Comparison of ENCODE assay signal across 9 mouse cellular contexts in the genomic region with DNA sequence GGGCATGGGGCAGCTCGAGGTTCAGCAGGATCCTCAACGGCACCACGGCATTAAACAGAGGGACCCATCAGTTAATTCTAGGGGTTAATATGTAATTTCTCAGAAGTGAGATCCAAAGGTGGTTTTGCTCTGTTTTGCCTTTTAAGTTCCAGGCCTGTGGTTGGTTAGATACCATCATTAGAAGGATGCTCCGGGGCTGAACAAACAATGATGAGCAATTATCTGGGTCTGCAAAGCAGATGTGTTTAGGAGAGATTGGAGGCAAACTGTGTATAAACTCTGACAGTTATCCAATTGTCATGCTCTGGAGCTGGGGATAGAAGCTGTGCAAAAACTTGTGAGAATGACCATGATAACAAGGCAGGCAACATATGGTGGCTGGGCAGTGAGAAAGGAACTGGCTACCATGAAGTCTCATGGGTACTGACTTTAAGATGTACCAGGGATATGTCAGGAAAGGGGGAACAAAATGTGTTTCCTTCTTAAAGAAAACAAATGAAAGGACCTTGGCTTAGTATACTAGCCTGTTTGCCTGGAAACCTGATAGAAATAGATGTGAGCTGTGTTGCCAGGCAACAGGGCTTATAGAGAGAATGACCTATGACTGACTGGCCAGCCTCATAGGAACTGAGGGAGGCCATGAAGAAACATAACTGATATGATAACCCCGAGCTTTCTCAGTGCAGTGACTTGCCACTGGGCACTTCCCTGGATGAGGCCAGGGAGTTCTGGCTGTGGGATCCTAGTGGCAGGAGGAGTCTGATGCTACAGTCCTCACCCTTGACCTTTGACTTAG.
DNase-seq lines count a peak whose midpoint lies in the region; ATAC-seq and TF ChIP-seq lines count a peak whose summit lies in the region.
"Had no signal": no experiment of that assay in that cellular context is flagged by ENCODE, and none has a peak within 500 bp of the region (broad histone marks: within the 10 kb centered on the region; RNA-seq: fewer than 3 reads in every experiment).

No protein-coding gene starts in this region.

- H3K9ac ChIP-seq in forebrain, embryonic 15.5 days (replicated peaks): no peak overlapping the region
- no peak overlapping the region for H3K9ac ChIP-seq in forebrain, embryonic 12.5 days
- no peak overlapping the region for H3K9ac ChIP-seq in lung, postnatal 0 days (replicated peaks; ENCODE audit: low read depth)
- no peak overlapping the region for H3K9ac ChIP-seq in liver, embryonic 14.5 days (replicated peaks)

- no peak overlapping the region for H3K4me2 ChIP-seq in forebrain, embryonic 15.5 days (replicated peaks)
- H3K4me2 ChIP-seq in forebrain, embryonic 12.5 days: no peak overlapping the region
- peak overlapping the region; percentile 1; the same call in 1 of the 2 replicates for H3K4me2 ChIP-seq in lung, postnatal 0 days (replicated peaks; ENCODE audit: low read depth, low read length)
- no peak overlapping the region for H3K4me2 ChIP-seq in liver, embryonic 14.5 days (ENCODE audit: low read depth)

- no peak for TF ChIP-seq EP300 in lung, postnatal 0 days (IDR thresholded peaks at IDR 0.05)
- TF ChIP-seq EP300 in liver, embryonic 14.5 days (IDR thresholded peaks at IDR 0.05; ENCODE audit: low read depth): peak; percentile 77

- TF ChIP-seq CTCF in lung, postnatal 0 days (IDR thresholded peaks at IDR 0.05): no peak
- no peak for TF ChIP-seq CTCF in liver, embryonic 14.5 days (IDR thresholded peaks at IDR 0.05; ENCODE audit: low read depth)
- no peak for TF ChIP-seq CTCF in small intestine, adult 2 months (IDR thresholded peaks at IDR 0.05; ENCODE audit: extremely low read depth, insufficient read length, insufficient replicate concordance, low read depth, low read length)

- WGBS in forebrain, embryonic 15.5 days: 63% methylated on average over 5 of the region's 5 CpGs
- 76% methylated on average over 5 of the region's 5 CpGs for WGBS in forebrain, embryonic 12.5 days
- 33% methylated on average over 5 of the region's 5 CpGs for WGBS in lung, postnatal 0 days
- WGBS in liver, embryonic 14.5 days (ENCODE audit: insufficient replicate concordance): 9% methylated on average over 5 of the region's 5 CpGs
- 51% methylated on average over 5 of the region's 5 CpGs for WGBS in small intestine, adult 2 months

- TF ChIP-seq POLR2A in small intestine, adult 2 months (IDR thresholded peaks at IDR 0.05; ENCODE audit: low read depth, low read length): no peak

- DNase-seq in lung, postnatal 0 days (ENCODE audit: low spot score): no peak
- no peak for DNase-seq in lung, postnatal 25 days (ENCODE audit: low spot score)
- peak; percentile 26 to 45 (median 30) for DNase-seq in liver, embryonic 14.5 days (ENCODE audit: low read depth in 3 of 3, low spot score in 3 of 3)
- DNase-seq in adrenal gland, postnatal 36 days: no peak
- DNase-seq: gastrocnemius, postnatal 36 days had no signal

- 0 out of 2 replicates have a peak overlapping the region, but pooled peaks have one; percentile 33 for H3K27ac ChIP-seq in forebrain, embryonic 15.5 days (replicated peaks)
- no peak overlapping the region for H3K27ac ChIP-seq in forebrain, embryonic 12.5 days
- H3K27ac ChIP-seq in lung, postnatal 0 days (ENCODE audit: low read length): no peak overlapping the region
- H3K27ac ChIP-seq in liver, embryonic 14.5 days: no peak overlapping the region
- no peak overlapping the region for H3K27ac ChIP-seq in small intestine, adult 2 months (ENCODE audit: insufficient read depth, low read depth, low read length)

- ATAC-seq in forebrain, embryonic 15.5 days (replicated peaks): no peak
- no peak for ATAC-seq in forebrain, embryonic 12.5 days (ENCODE audit: low FRiP score)
- ATAC-seq in lung, postnatal 0 days: no peak
- ATAC-seq in liver, embryonic 14.5 days (ENCODE audit: insufficient read depth): peak; percentile 73
- ATAC-seq in monocyte, adult 5-6 weeks (replicated peaks; ENCODE audit: insufficient number of reproducible peaks, low FRiP score, low TSS enrichment, poor library complexity, severe bottlenecking): no peak

- H3K27me3 ChIP-seq in forebrain, embryonic 15.5 days: no peaks in the 10 kb centered on the region
- H3K27me3 ChIP-seq in forebrain, embryonic 12.5 days: no peaks in the 10 kb centered on the region
- H3K27me3 ChIP-seq in lung, postnatal 0 days (replicated peaks; ENCODE audit: insufficient read depth, low read length): no peaks in the 10 kb centered on the region
- H3K27me3 ChIP-seq in liver, embryonic 14.5 days (ENCODE audit: control insufficient read depth, insufficient read depth, low read length): no peaks in the 10 kb centered on the region
- no peaks in the 10 kb centered on the region for H3K27me3 ChIP-seq in small intestine, adult 2 months (ENCODE audit: control insufficient read depth, insufficient read depth, low read length)

- no peaks in the 10 kb centered on the region for H3K36me3 ChIP-seq in forebrain, embryonic 15.5 days
- H3K36me3 ChIP-seq in forebrain, embryonic 12.5 days (replicated peaks): no peaks in the 10 kb centered on the region
- H3K36me3 ChIP-seq in lung, postnatal 0 days (ENCODE audit: insufficient read depth, low read length): no peaks in the 10 kb centered on the region
- H3K36me3 ChIP-seq in liver, embryonic 14.5 days (replicated peaks; ENCODE audit: control insufficient read depth, insufficient read depth, low read depth): no peaks in the 10 kb centered on the region
- no peaks in the 10 kb centered on the region for H3K36me3 ChIP-seq in small intestine, adult 2 months (ENCODE audit: control insufficient read depth, insufficient read depth, low read length)

- no peaks in the 10 kb centered on the region for H3K9me3 ChIP-seq in forebrain, embryonic 15.5 days
- H3K9me3 ChIP-seq in forebrain, embryonic 12.5 days: no peaks in the 10 kb centered on the region
- no peaks in the 10 kb centered on the region for H3K9me3 ChIP-seq in lung, postnatal 0 days (ENCODE audit: low read length)
- no peaks in the 10 kb centered on the region for H3K9me3 ChIP-seq in liver, embryonic 14.5 days (ENCODE audit: control insufficient read depth, low read length)

- no peak overlapping the region for H3K4me3 ChIP-seq in forebrain, embryonic 15.5 days
- H3K4me3 ChIP-seq in forebrain, embryonic 12.5 days (replicated peaks): no peak overlapping the region
- no peak overlapping the region for H3K4me3 ChIP-seq in lung, postnatal 0 days (ENCODE audit: low read depth, low read length)
- peak overlapping the region in 1 of 2 experiments; percentile 22; a peak in 1 of 4 replicates for H3K4me3 ChIP-seq in liver, embryonic 14.5 days (ENCODE audit: insufficient read depth in 1 of 2, low read depth in 2 of 2, low read length in 2 of 2)
- 0 out of 2 replicates have a peak overlapping the region, but pooled peaks have one; percentile 1 for H3K4me3 ChIP-seq in small intestine, adult 2 months (ENCODE audit: low read depth, low read length)

- peaks cover 36% of the 10 kb centered on the region for H3K4me1 ChIP-seq in forebrain, embryonic 15.5 days
- peaks cover 14% of the 10 kb centered on the region for H3K4me1 ChIP-seq in forebrain, embryonic 12.5 days
- peaks cover 5% of the 10 kb centered on the region; the same call in 1 of the 2 replicates for H3K4me1 ChIP-seq in lung, postnatal 0 days (ENCODE audit: insufficient read depth, low read depth, low read length)
- peaks cover 10 to 49% of the 10 kb centered on the region in 2 experiments; a peak in 3 of 4 replicates for H3K4me1 ChIP-seq in liver, embryonic 14.5 days (replicated peaks; ENCODE audit: control insufficient read depth in 2 of 2, insufficient read depth in 2 of 2, low read length in 1 of 2)
- no peaks in the 10 kb centered on the region for H3K4me1 ChIP-seq in small intestine, adult 2 months (ENCODE audit: control insufficient read depth, insufficient read depth, insufficient read length, low read length)

Comparison
In these comparisons a context has a peak if more than half of its experiments do, and no peak if none do; other contexts are left out.
1. DNase-seq: peak in liver, embryonic 14.5 days (3 of 3); none in lung, postnatal 0 days (single experiment), lung, postnatal 25 days (single experiment) and adrenal gland, postnatal 36 days (0 of 2).